Mouse (Mus musculus) testis, adult 2 months (tissue): ENCODE measurements around the gene Grin2a.

Source experiments
- CTCF ChIP-seq: fragments of 200-500 bp; IDR thresholded peaks from 2 replicates; pipeline ENCODE4 v1.5.1; 2012; ENCODE audit warnings: low read depth, mild to moderate bottlenecking, inconsistent platforms, low read length, moderate library complexity; ENCODE audit not compliant: control insufficient read depth, insufficient read depth, insufficient replicate concordance
- POLR2A ChIP-seq: fragments of 200-500 bp; IDR thresholded peaks from 2 replicates; pipeline ENCODE4 v1.6.1; 2012; ENCODE audit warnings: low read depth, mild to moderate bottlenecking, inconsistent platforms, low read length, moderate library complexity; ENCODE audit not compliant: control insufficient read depth

DNA sequence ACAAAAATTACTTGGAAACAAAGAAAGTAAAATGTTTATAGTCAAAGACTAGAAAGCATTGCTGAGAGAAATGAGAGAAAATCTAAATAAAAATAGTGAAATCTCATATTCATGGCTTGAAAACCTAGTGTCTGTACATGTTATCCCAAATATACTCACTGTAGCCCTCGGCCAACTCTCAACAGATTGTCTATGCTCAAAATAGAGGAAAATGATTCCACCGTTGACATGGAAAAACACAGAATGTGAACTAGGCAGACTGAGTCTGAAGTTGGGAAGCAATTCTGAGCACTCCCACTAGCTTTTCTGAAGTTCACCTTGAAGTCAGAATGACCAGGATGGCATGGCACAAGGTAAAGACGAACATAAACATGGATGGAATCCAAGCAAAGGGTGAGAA is 84.7 kb downstream of the Grin2a start:
- TF ChIP-seq CTCF (no peak), POLR2A (no peak)
